Mouse (Mus musculus) left cerebral cortex, adult 2 months (tissue): ENCODE measurements around the gene Sebox. TPM values are rescaled to one million over a fixed set of nuclear protein-coding genes. Genes with fewer than 3 reads are reported as not detected.

Source experiments
- DNase-seq, 2 experiments: peaks; one replicate each; pipeline ENCODE4 v3.0.0; 2021 to 2022; ENCODE audit warnings: low spot score in 2 of 2, mixed read lengths in 1 of 2; ENCODE audit errors: extremely low spot score in 1 of 2
- H3K27ac ChIP-seq: fragments of 200-600 bp; 2 replicates; pipeline ENCODE4 v1.8.1; 2022
- H3K4me3 ChIP-seq: fragments of 200-600 bp; 2 replicates; pipeline ENCODE4 v1.8.1; 2022
- CTCF ChIP-seq: fragments of 200-600 bp; IDR thresholded peaks from 2 replicates; pipeline ENCODE4 v1.8.1; 2022; ENCODE audit warnings: antibody characterized with exemption, mild to moderate bottlenecking, moderate library complexity
- intact Hi-C: fragments of 180-260 bp; cut with DNase I; formaldehyde crosslinking; loops from one replicate; pipeline ENCODE4 v1.15.1; 2025
- total RNA-seq, 2 experiments: library from RNA; stranded (reverse); gene quantifications; 2 replicates each; pipeline ENCODE4 v1.2.3; 2021

Gene Sebox
- total RNA-seq, 2 experiments from 2014 or later: 0.79 to 1.0 TPM

GRCm38 (mm10) chr11:78544449-78545111 lies 41.3 kb downstream of the Sebox start:
- peak; percentile 28; the same call in 1 of the 2 replicates for TF ChIP-seq CTCF
- no peak for DNase-seq
- intact Hi-C loops: no loop called here

GRCm38 (mm10) chr11:78545181-78545580 lies 41.9 kb downstream of the Sebox start:
- no peak for DNase-seq
- no peak overlapping the region for H3K4me3 ChIP-seq
- no peak for TF ChIP-seq CTCF
- intact Hi-C loops: no loop called here
- H3K27ac ChIP-seq: no peak overlapping the region

More at GRCm38 (mm10) chr11:78544449-78545111, 41.3 kb downstream of the Sebox start:
- no peak overlapping the region for H3K4me3 ChIP-seq
- H3K27ac ChIP-seq: no peak overlapping the region

- intact Hi-C loops: no loop called here
- H3K27ac ChIP-seq: no peak overlapping the region
- no peak for TF ChIP-seq CTCF
- DNase-seq: no peak
- H3K4me3 ChIP-seq: no peak overlapping the region
Observed at GRCm38 (mm10) chr11:78547718-78548460, 44.6 kb downstream of the Sebox start.

- no peak for TF ChIP-seq CTCF
- no peak for DNase-seq
- H3K27ac ChIP-seq: no peak overlapping the region
- H3K4me3 ChIP-seq: peak overlapping the region; percentile 82
- intact Hi-C loops: no loop called here
Observed at GRCm38 (mm10) chr11:78549491-78549987, 46.3 kb downstream of the Sebox start.

GRCm38 (mm10) chr11:78550168-78551058 lies 47.2 kb downstream of the Sebox start, which contains the start of gene Tmem97:
Gene Tmem97, minus strand, starts transcription at chr11:78550777.
- intact Hi-C loops: loop anchor here (2.0 kb wide), 1 partner anchor 406 kb away; no protein-coding TSS in a partner anchor
- no peak; the same call in 1 of the 2 replicates for TF ChIP-seq CTCF

GRCm38 (mm10) chr11:78551059-78551398 lies 47.8 kb downstream of the Sebox start:
- no peak for TF ChIP-seq CTCF
- peak overlapping the region; percentile 87 for H3K27ac ChIP-seq
- peak overlapping the region; percentile 82 for H3K4me3 ChIP-seq
- intact Hi-C loops: loop anchor here (2.0 kb wide), 1 partner anchor 406 kb away; no protein-coding TSS in a partner anchor
- no peak for DNase-seq

More at GRCm38 (mm10) chr11:78550168-78551058, 47.2 kb downstream of the Sebox start, which contains the start of gene Tmem97:
- peak; percentile 90 to 95 for DNase-seq
- Histone ChIP-seq H3K4me3 (peak within 1 kb of the TSS; percentile 82), H3K27ac (peak within 1 kb of the TSS; percentile 87)

Other genes starting within 250 kb of the Sebox start
- gene 2610507B11Rik, start 241.7 kb upstream of the Sebox start, total RNA-seq: 100 to 1,000 TPM; 176 to 177 TPM
- 10 to 100 TPM; 21.1 to 29.5 TPM for gene BC030499, start 212.6 kb upstream of the Sebox start, total RNA-seq
- 10 to 100 TPM; 12.1 to 16.1 TPM for gene Spag5, start 201.9 kb upstream of the Sebox start, total RNA-seq
- 100 to 1,000 TPM; 804 to 830 TPM for gene Aldoc, start 180.5 kb upstream of the Sebox start, total RNA-seq
- gene Pigs, start 175.0 kb upstream of the Sebox start, total RNA-seq: 10 to 100 TPM; 60.7 to 62.8 TPM
- gene Unc119, start 160.0 kb upstream of the Sebox start, total RNA-seq: 10 to 100 TPM; 29.1 to 32.2 TPM
- not detected for gene Foxn1, start 116.9 kb upstream of the Sebox start, total RNA-seq
- gene Slc13a2, start 81.2 kb upstream of the Sebox start, total RNA-seq: not detected
- 10 to 100 TPM; 11.1 to 11.5 TPM for gene Slc46a1, start 37.8 kb upstream of the Sebox start, total RNA-seq
- gene Sarm1, start 5.7 kb upstream of the Sebox start, total RNA-seq: 10 to 100 TPM; 34.3 to 34.8 TPM
- gene Vtn, start 4.4 kb upstream of the Sebox start, total RNA-seq: 10 to 100 TPM; 69.3 to 76.0 TPM
- 10 to 100 TPM; 40.6 to 44.3 TPM for gene Tmem199, start 8.7 kb downstream of the Sebox start, total RNA-seq
- 100 to 1,000 TPM; 115 to 118 TPM for gene Poldip2, start 8.7 kb downstream of the Sebox start, total RNA-seq
- 10 to 100 TPM; 36.8 to 37.6 TPM for gene Tnfaip1, start 32.9 kb downstream of the Sebox start, total RNA-seq
- 10 to 100 TPM; 78.1 to 87.4 TPM for gene Ift20, start 32.9 kb downstream of the Sebox start, total RNA-seq
- 10 to 100 TPM; 17.2 to 19.3 TPM for gene Tmem97, start 47.3 kb downstream of the Sebox start, total RNA-seq
- gene Nlk, start 193.9 kb downstream of the Sebox start, total RNA-seq: 100 to 1,000 TPM; 115 to 118 TPM
- 10 to 100 TPM; 16.1 to 20.1 TPM for gene Ccnq, start 248.3 kb downstream of the Sebox start, total RNA-seq